Mouse (Mus musculus) retina, embryonic 14.5 days (tissue): ENCODE results near the gene Npr2.
"Not testable (repeated sequence)": the region's sequence is repeated elsewhere in the genome, so short reads cannot be mapped to it uniquely, and the experiment has no call there.

Source experiments
- DNase-seq: peaks from one replicate; pipeline ENCODE4 v3.0.0-alpha.2; 2015; ENCODE audit warnings: low spot score

Gene Npr2

GRCm38 (mm10) chr4:43631046-43631955 is at the start of gene Npr2:
Gene Npr2 (plus strand): TSS chr4:43631935.
- DNase-seq, result peak; percentile 59

- DNase-seq, result no peak
These were observed 49.5 kb upstream of the Npr2 start for GRCm38 (mm10) chr4:43582241-43582640.

- DNase-seq, result no peak
These were observed 48.3 kb upstream of the Npr2 start for GRCm38 (mm10) chr4:43583421-43583820.

GRCm38 (mm10) chr4:43584444-43585416 is 47.0 kb upstream of the Npr2 start, which contains the start of gene Msmp:
Gene Msmp (minus strand): TSS chr4:43584494.
- DNase-seq, result no peak

- DNase-seq, result no peak
These were observed 46.1 kb upstream of the Npr2 start for GRCm38 (mm10) chr4:43585682-43586081.

GRCm38 (mm10) chr4:43586411-43586810 is 45.3 kb upstream of the Npr2 start:
- no peak for DNase-seq

GRCm38 (mm10) chr4:43587681-43588080 is 44.1 kb upstream of the Npr2 start:
- no peak for DNase-seq

GRCm38 (mm10) chr4:43591543-43591942 is 40.2 kb upstream of the Npr2 start:
- DNase-seq, result no peak

GRCm38 (mm10) chr4:43591961-43592360 is 39.8 kb upstream of the Npr2 start:
- DNase-seq, result no peak

GRCm38 (mm10) chr4:43593453-43593852 is 38.3 kb upstream of the Npr2 start:
- DNase-seq, result no peak

GRCm38 (mm10) chr4:43596597-43596996 is 35.1 kb upstream of the Npr2 start:
- not testable (repeated sequence) for DNase-seq

GRCm38 (mm10) chr4:43598200-43598599 is 33.5 kb upstream of the Npr2 start:
- DNase-seq, result no peak

- no peak for DNase-seq
These were observed 32.9 kb upstream of the Npr2 start for GRCm38 (mm10) chr4:43598650-43599380.

- no peak for DNase-seq
These were observed 31.4 kb upstream of the Npr2 start for GRCm38 (mm10) chr4:43600195-43600934.

GRCm38 (mm10) chr4:43604099-43604498 is 27.6 kb upstream of the Npr2 start:
- no peak for DNase-seq

GRCm38 (mm10) chr4:43604751-43605685 is 26.7 kb upstream of the Npr2 start:
- DNase-seq, result no peak

- DNase-seq, result no peak
These were observed 19.2 kb upstream of the Npr2 start for GRCm38 (mm10) chr4:43612534-43612933.

- no peak for DNase-seq
These were observed 18.5 kb upstream of the Npr2 start for GRCm38 (mm10) chr4:43613060-43613730.

- no peak for DNase-seq
These were observed 11.5 kb upstream of the Npr2 start for GRCm38 (mm10) chr4:43620146-43620778.
